Mouse (Mus musculus) midbrain, embryonic 14.5 days (tissue): Measurements from ENCODE around the gene Tulp2. TPM values are rescaled to one million over a fixed set of nuclear protein-coding genes. Genes with fewer than 3 reads are reported as not detected.

Source experiments
- ATAC-seq: fragments of 200-750 bp; cut with Nextera tagmentation; 2 replicates; pipeline ENCODE4 v1.8.0; 2017; ENCODE audit warnings: moderate number of reproducible peaks, moderate library complexity; ENCODE audit not compliant: low FRiP score, low TSS enrichment
- DNase-seq: peaks from one replicate; pipeline ENCODE4 v3.0.0-alpha.2; 2015
- H3K27ac ChIP-seq: fragments of 300-500 bp; sonication (generic); replicated peaks from 2 replicates; pipeline ENCODE4 v1.5.1; 2014; ENCODE audit warnings: mild to moderate bottlenecking, low read depth, low read length, moderate library complexity
- H3K27me3 ChIP-seq: fragments of 300-500 bp; sonication (generic); 2 replicates; pipeline ENCODE4 v1.6.1; 2014; ENCODE audit warnings: low read length, control low read depth, mixed read lengths; ENCODE audit not compliant: control insufficient read depth, insufficient read depth
- H3K36me3 ChIP-seq: fragments of 300-500 bp; sonication (generic); 2 replicates; pipeline ENCODE4 v1.6.1; 2014; ENCODE audit warnings: low read length, control low read depth; ENCODE audit not compliant: control insufficient read depth, insufficient read depth
- H3K4me1 ChIP-seq: fragments of 300-500 bp; sonication (generic); 2 replicates; pipeline ENCODE4 v1.6.1; 2014; ENCODE audit warnings: mild to moderate bottlenecking, antibody characterized with exemption, low read length, control low read depth; ENCODE audit not compliant: control insufficient read depth, insufficient read depth
- H3K4me2 ChIP-seq: fragments of 300-500 bp; sonication (generic); 2 replicates; pipeline ENCODE4 v1.6.1; 2014; ENCODE audit warnings: mild to moderate bottlenecking, low read length, moderate library complexity
- H3K4me3 ChIP-seq: fragments of 300-500 bp; sonication (generic); replicated peaks from 2 replicates; pipeline ENCODE4 v1.5.1; 2014; ENCODE audit warnings: low read depth, low read length
- H3K9ac ChIP-seq: fragments of 300-500 bp; sonication (generic); replicated peaks from 2 replicates; pipeline ENCODE4 v1.6.1; 2014; ENCODE audit warnings: mild to moderate bottlenecking, low read length, moderate library complexity
- H3K9me3 ChIP-seq: fragments of 300-500 bp; sonication (generic); 2 replicates; pipeline ENCODE4 v1.6.1; 2016; ENCODE audit warnings: low read length, control low read depth, mixed read lengths; ENCODE audit not compliant: control insufficient read depth
- WGBS: fragments of 180-500 bp; shearing (Covaris S2); extraction: QIAGEN DNeasy Blood & Tissue Kit; methylation state at CpG from one replicate; pipeline ENCODE4 v1.1.7; 2014; 5-methylcytosine and 5-hydroxymethylcytosine counted together
- polyA plus RNA-seq: library from polyadenylated mRNA; unstranded; fragments of >200 nt; fragmentation: Nextera tagmentation; extraction: Ambion mirVana; gene quantifications from 2 replicates; pipeline ENCODE4 v1.2.1, GENCODE M21; 2014

Gene Tulp2
- polyA plus RNA-seq, 1 experiment from 2014 or later, result 0.13 TPM

- 0 out of 2 replicates have a peak, but pooled peaks cover 9% of the 10 kb centered on the region for H3K4me1 ChIP-seq
- peak within 1 kb of the TSS; percentile 34 for H3K4me3 ChIP-seq
- H3K27ac ChIP-seq, result peak within 1 kb of the TSS; percentile 83
- H3K9ac ChIP-seq, result peak within 1 kb of the TSS; percentile 57
- H3K9me3 ChIP-seq, result no peaks in the 10 kb centered on the region
- ATAC-seq (peak; percentile 59), DNase-seq (peak; percentile 75)
- WGBS, result 8% methylated on average over 38 of the region's 38 CpGs
- no peaks in the 10 kb centered on the region for H3K27me3 ChIP-seq
- peak within 1 kb of the TSS; percentile 56 for H3K4me2 ChIP-seq
- H3K36me3 ChIP-seq, result peaks cover 14% of the 10 kb centered on the region
Measured at GRCm38 (mm10) chr7:45488293-45489204, 6.9 kb downstream of the Tulp2 start, which contains the start of gene Dhdh. Dhdh (minus strand) TSS chr7:45488805.

- no peaks in the 10 kb centered on the region for H3K27me3 ChIP-seq
- 0 out of 2 replicates have a peak overlapping the region, but pooled peaks have one; percentile 83 for H3K27ac ChIP-seq
- H3K9me3 ChIP-seq, result no peaks in the 10 kb centered on the region
- ATAC-seq, result no peak
- 87% methylated on average over 7 of the region's 7 CpGs for WGBS
- no peak overlapping the region for H3K9ac ChIP-seq
- DNase-seq, result no peak
- H3K4me1 ChIP-seq, result 0 out of 2 replicates have a peak, but pooled peaks cover 9% of the 10 kb centered on the region
- H3K4me2 ChIP-seq, result no peak overlapping the region
- H3K36me3 ChIP-seq, result peaks cover 24% of the 10 kb centered on the region
- no peak overlapping the region for H3K4me3 ChIP-seq
Measured at GRCm38 (mm10) chr7:45489578-45489977, 7.9 kb downstream of the Tulp2 start.

- H3K4me1 ChIP-seq, result 0 out of 2 replicates have a peak, but pooled peaks cover 9% of the 10 kb centered on the region
- H3K27me3 ChIP-seq, result no peaks in the 10 kb centered on the region
- no peak overlapping the region for H3K4me2 ChIP-seq
- H3K9ac ChIP-seq, result no peak overlapping the region
- no peak overlapping the region for H3K27ac ChIP-seq
- peak; percentile 8 for DNase-seq
- ATAC-seq, result no peak
- peaks cover 36% of the 10 kb centered on the region for H3K36me3 ChIP-seq
- WGBS, result 57% methylated on average over 9 of the region's 9 CpGs
- no peaks in the 10 kb centered on the region for H3K9me3 ChIP-seq
- no peak overlapping the region for H3K4me3 ChIP-seq
Measured at GRCm38 (mm10) chr7:45490822-45491221, 9.1 kb downstream of the Tulp2 start.

GRCm38 (mm10) chr7:45491264-45491663 lies 9.6 kb downstream of the Tulp2 start:
- no peak overlapping the region for H3K4me2 ChIP-seq
- ATAC-seq (no peak), DNase-seq (no peak)
- H3K9ac ChIP-seq, result no peak overlapping the region
- H3K27me3 ChIP-seq, result no peaks in the 10 kb centered on the region
- WGBS, result 27% methylated on average over 3 of the region's 3 CpGs
- peaks cover 39% of the 10 kb centered on the region for H3K36me3 ChIP-seq
- no peak overlapping the region for H3K27ac ChIP-seq
- H3K9me3 ChIP-seq, result no peaks in the 10 kb centered on the region
- H3K4me3 ChIP-seq, result no peak overlapping the region
- 0 out of 2 replicates have a peak, but pooled peaks cover 9% of the 10 kb centered on the region for H3K4me1 ChIP-seq

GRCm38 (mm10) chr7:45492225-45492844 lies 10.7 kb downstream of the Tulp2 start:
- DNase-seq, result no peak
- H3K4me3 ChIP-seq, result no peak overlapping the region
- H3K4me2 ChIP-seq, result no peak overlapping the region
- H3K9me3 ChIP-seq, result no peaks in the 10 kb centered on the region
- no peak overlapping the region for H3K9ac ChIP-seq
- H3K27ac ChIP-seq, result no peak overlapping the region
- no peaks in the 10 kb centered on the region for H3K27me3 ChIP-seq
- 0 out of 2 replicates have a peak, but pooled peaks cover 9% of the 10 kb centered on the region for H3K4me1 ChIP-seq
- ATAC-seq, result no peak
- WGBS, result 97% methylated on average over 8 of the region's 8 CpGs
- peaks cover 50% of the 10 kb centered on the region for H3K36me3 ChIP-seq

GRCm38 (mm10) chr7:45492951-45493350 lies 11.3 kb downstream of the Tulp2 start:
- H3K36me3 ChIP-seq, result peaks cover 56% of the 10 kb centered on the region
- no peak overlapping the region for H3K4me2 ChIP-seq
- H3K9me3 ChIP-seq, result no peaks in the 10 kb centered on the region
- H3K27ac ChIP-seq, result no peak overlapping the region
- 92% methylated on average over 5 of the region's 5 CpGs for WGBS
- H3K4me1 ChIP-seq, result 0 out of 2 replicates have a peak, but pooled peaks cover 9% of the 10 kb centered on the region
- no peaks in the 10 kb centered on the region for H3K27me3 ChIP-seq
- no peak for DNase-seq
- no peak overlapping the region for H3K9ac ChIP-seq
- ATAC-seq, result no peak
- no peak overlapping the region for H3K4me3 ChIP-seq

- H3K27me3 ChIP-seq, result no peaks in the 10 kb centered on the region
- H3K9ac ChIP-seq, result no peak overlapping the region
- H3K9me3 ChIP-seq, result no peaks in the 10 kb centered on the region
- 79% methylated on average over 9 of the region's 9 CpGs for WGBS
- H3K27ac ChIP-seq, result no peak overlapping the region
- no peak for DNase-seq
- no peak for ATAC-seq
- H3K4me1 ChIP-seq, result no peaks in the 10 kb centered on the region
- H3K36me3 ChIP-seq, result peaks cover 71% of the 10 kb centered on the region
- H3K4me2 ChIP-seq, result no peak overlapping the region
- H3K4me3 ChIP-seq, result no peak overlapping the region
Measured at GRCm38 (mm10) chr7:45494548-45494947, 12.9 kb downstream of the Tulp2 start.

- ATAC-seq, result no peak
- Histone ChIP-seq H3K4me1 (no peaks in the 10 kb centered on the region), H3K9me3 (no peaks in the 10 kb centered on the region), H3K27me3 (no peaks in the 10 kb centered on the region), H3K4me2 (no peak overlapping the region), H3K9ac (no peak overlapping the region), H3K4me3 (no peak overlapping the region), H3K27ac (no peak overlapping the region), H3K36me3 (peaks cover 84% of the 10 kb centered on the region)
- no peak for DNase-seq
- WGBS, result 96% methylated on average over 6 of the region's 6 CpGs
Measured at GRCm38 (mm10) chr7:45498427-45498826, 16.8 kb downstream of the Tulp2 start.
